Mouse (Mus musculus) bone marrow macrophage, adult 2 months (primary cell): ENCODE data around the gene Tex11.

Experiments used
- CTCF ChIP-seq: IDR thresholded peaks from 2 replicates; pipeline ENCODE4 v1.5.1; 2012; ENCODE audit warnings: low read depth, mild to moderate bottlenecking, low read length, moderate library complexity
- POLR2A ChIP-seq: IDR thresholded peaks from 2 replicates; pipeline ENCODE4 v1.6.1; 2012; ENCODE audit warnings: mild to moderate bottlenecking, low read depth, low read length, borderline replicate concordance

DNA sequence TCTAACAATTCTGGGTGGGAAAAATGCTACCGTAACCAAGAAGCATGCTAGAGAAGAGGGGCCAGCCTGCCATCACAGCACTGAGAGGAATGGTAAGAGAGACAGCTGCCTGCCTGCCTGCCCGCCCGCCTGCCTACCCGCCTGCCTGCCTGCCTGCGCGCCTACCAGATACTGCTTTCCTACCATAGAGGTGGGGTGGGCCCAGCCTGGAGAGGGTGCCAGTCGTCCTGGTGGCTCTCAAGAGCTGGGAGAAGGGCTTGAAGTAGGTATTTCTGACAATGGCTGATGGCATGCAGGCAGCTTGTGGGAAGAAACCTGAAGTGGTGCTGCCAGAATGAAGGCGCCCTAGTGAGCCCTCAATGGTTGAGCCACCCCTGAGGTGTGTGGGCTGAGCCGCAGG is 240.8 kb downstream of the Tex11 start:
- TF ChIP-seq CTCF (no peak), POLR2A (no peak)
